Mouse (Mus musculus) heart, adult 10 weeks (tissue): ENCODE data around the gene Nsun5. TPM values are rescaled to one million over a fixed set of nuclear protein-coding genes. Genes with fewer than 3 reads are reported as not detected.

ENCODE experiments used
- polyA plus RNA-seq: library from polyadenylated mRNA; stranded (reverse); fragments of 350-450 nt; fragmentation: Illumina TruSeq; extraction: RNeasy Lipid Tissue Mini Kit (QIAGEN cat#74804); gene quantifications from one replicate; pipeline ENCODE4 v1.2.3, GENCODE M21; 2014; ENCODE audit warnings: low read depth, low replicate concordance

Gene Nsun5
- 18.7 TPM for polyA plus RNA-seq

GRCm38 (mm10) chr5:135369787-135370654 is at the start of gene Nsun5:
Nsun5 (plus strand) TSS chr5:135369953.

GRCm38 (mm10) chr5:135349862-135350261 is 19.9 kb upstream of the Nsun5 start, which contains the start of gene Fkbp6:
Fkbp6 (minus strand) TSS chr5:135350044.

GRCm38 (mm10) chr5:135352995-135353394 is 16.8 kb upstream of the Nsun5 start, which contains the start of gene Trim50:
Trim50 (plus strand) TSS chr5:135353295.

GRCm38 (mm10) chr5:135394004-135394823 is 24.5 kb downstream of the Nsun5 start, which contains the start of gene Pom121:
Pom121 (minus strand) TSS chr5:135394546.

Other genes with a start within 250 kb of the Nsun5 start
- gene Tbl2, start 220.3 kb upstream of the Nsun5 start, polyA plus RNA-seq, result 5.3 TPM
- 37.5 TPM for gene Bcl7b, start 201.7 kb upstream of the Nsun5 start, polyA plus RNA-seq
- gene Baz1b, start 182.7 kb upstream of the Nsun5 start, polyA plus RNA-seq, result 40.2 TPM
- gene Fzd9, start 118.7 kb upstream of the Nsun5 start, polyA plus RNA-seq, result 0.58 TPM
- not detected for gene Fkbp6, start 19.9 kb upstream of the Nsun5 start, polyA plus RNA-seq
- gene Trim50, start 16.7 kb upstream of the Nsun5 start, polyA plus RNA-seq, result not detected
- gene Pom121, start 24.6 kb downstream of the Nsun5 start, polyA plus RNA-seq, result 10.7 TPM
- gene Hip1, start 175.2 kb downstream of the Nsun5 start, polyA plus RNA-seq, result 21.3 TPM
- gene Ccl26, start 193.6 kb downstream of the Nsun5 start, polyA plus RNA-seq, result not detected
- gene Ccl24, start 203.1 kb downstream of the Nsun5 start, polyA plus RNA-seq, result 3.9 TPM